Mouse (Mus musculus) neural tube, embryonic 15.5 days (tissue): ENCODE results near the gene A630023A22Rik. TPM values are rescaled to one million over a fixed set of nuclear protein-coding genes. Genes with fewer than 3 reads are reported as not detected.

Experiments used
- ATAC-seq: fragments of 200-750 bp; cut with Nextera tagmentation; 2 replicates; pipeline ENCODE4 v1.8.0; 2017; ENCODE audit warnings: mild to moderate bottlenecking, moderate TSS enrichment, moderate library complexity; ENCODE audit not compliant: low FRiP score
- H3K27ac ChIP-seq: fragments of 300-500 bp; sonication (generic); replicated peaks from 2 replicates; pipeline ENCODE4 v1.5.1; 2015; ENCODE audit warnings: mild to moderate bottlenecking, inconsistent platforms
- H3K27me3 ChIP-seq: fragments of 300-500 bp; sonication (generic); replicated peaks from 2 replicates; pipeline ENCODE4 v1.6.1; 2015; ENCODE audit warnings: inconsistent platforms
- H3K36me3 ChIP-seq: fragments of 300-500 bp; sonication (generic); 2 replicates; pipeline ENCODE4 v1.6.1; 2015; ENCODE audit warnings: inconsistent platforms
- H3K4me1 ChIP-seq: fragments of 300-500 bp; sonication (generic); 2 replicates; pipeline ENCODE4 v1.6.1; 2015; ENCODE audit warnings: inconsistent platforms
- H3K4me2 ChIP-seq: fragments of 300-500 bp; sonication (generic); 2 replicates; pipeline ENCODE4 v1.6.1; 2015; ENCODE audit warnings: inconsistent platforms, mild to moderate bottlenecking, moderate library complexity
- H3K4me3 ChIP-seq: fragments of 300-500 bp; sonication (generic); replicated peaks from 2 replicates; pipeline ENCODE4 v1.5.1; 2015; ENCODE audit warnings: mild to moderate bottlenecking, inconsistent platforms
- H3K9ac ChIP-seq: fragments of 300-500 bp; sonication (generic); replicated peaks from 2 replicates; pipeline ENCODE4 v1.6.1; 2015; ENCODE audit warnings: mild to moderate bottlenecking, inconsistent platforms
- H3K9me3 ChIP-seq: fragments of 300-500 bp; sonication (generic); replicated peaks from 2 replicates; pipeline ENCODE4 v1.6.1; 2016; ENCODE audit warnings: inconsistent platforms
- WGBS: fragments of 180-500 bp; shearing (Covaris S2); methylation state at CpG from one replicate; pipeline ENCODE4 v1.1.7; 2015; ENCODE audit warnings: mixed read lengths; 5-methylcytosine and 5-hydroxymethylcytosine counted together
- polyA plus RNA-seq: library from polyadenylated mRNA; unstranded; fragments of >200 nt; fragmentation: Nextera tagmentation; extraction: Ambion mirVana; gene quantifications from 2 replicates; pipeline ENCODE4 v1.2.1, GENCODE M21; 2015

Gene A630023A22Rik
- polyA plus RNA-seq, 1 experiment from 2014 or later = 0.49 TPM

GRCm38 (mm10) chr14:34080321-34080997, 22.1 kb downstream of the A630023A22Rik start:
- Histone ChIP-seq H3K9me3 (no peaks in the 10 kb centered on the region), H3K4me3 (no peak overlapping the region), H3K27ac (no peak overlapping the region), H3K36me3 (no peaks in the 10 kb centered on the region), H3K4me2 (no peak overlapping the region), H3K9ac (no peak overlapping the region), H3K27me3 (no peaks in the 10 kb centered on the region), H3K4me1 (0 out of 2 replicates have a peak, but pooled peaks cover 2% of the 10 kb centered on the region)
- peak; percentile 89; the same call in 1 of the 2 replicates for ATAC-seq
- WGBS = 11% methylated on average over 11 of the region's 11 CpGs

GRCm38 (mm10) chr14:34078293-34078692, 24.3 kb downstream of the A630023A22Rik start:
- Histone ChIP-seq H3K36me3 (no peaks in the 10 kb centered on the region), H3K4me1 (0 out of 2 replicates have a peak, but pooled peaks cover 2% of the 10 kb centered on the region), H3K4me2 (no peak overlapping the region), H3K9ac (no peak overlapping the region), H3K27ac (no peak overlapping the region), H3K9me3 (no peaks in the 10 kb centered on the region), H3K4me3 (no peak overlapping the region), H3K27me3 (no peaks in the 10 kb centered on the region)
- WGBS = 68% methylated on average over 4 of the region's 4 CpGs
- no peak for ATAC-seq

- 69% methylated on average over 5 of the region's 5 CpGs for WGBS
- H3K27ac ChIP-seq = no peak overlapping the region
- H3K9me3 ChIP-seq = no peaks in the 10 kb centered on the region
- no peak for ATAC-seq
- H3K4me1 ChIP-seq = 0 out of 2 replicates have a peak, but pooled peaks cover 2% of the 10 kb centered on the region
- no peak overlapping the region for H3K9ac ChIP-seq
- no peak overlapping the region for H3K4me2 ChIP-seq
- no peaks in the 10 kb centered on the region for H3K36me3 ChIP-seq
- H3K27me3 ChIP-seq = no peaks in the 10 kb centered on the region
- no peak overlapping the region for H3K4me3 ChIP-seq
Measured at GRCm38 (mm10) chr14:34077222-34077621, 25.3 kb downstream of the A630023A22Rik start.

- WGBS = 28% methylated on average over 4 of the region's 4 CpGs
- no peak overlapping the region for H3K27ac ChIP-seq
- H3K27me3 ChIP-seq = no peaks in the 10 kb centered on the region
- no peaks in the 10 kb centered on the region for H3K36me3 ChIP-seq
- ATAC-seq = no peak
- no peaks in the 10 kb centered on the region for H3K4me1 ChIP-seq
- H3K4me2 ChIP-seq = no peak overlapping the region
- no peak overlapping the region for H3K9ac ChIP-seq
- no peaks in the 10 kb centered on the region for H3K9me3 ChIP-seq
- no peak overlapping the region for H3K4me3 ChIP-seq
Measured at GRCm38 (mm10) chr14:34075346-34075745, 27.2 kb downstream of the A630023A22Rik start.

GRCm38 (mm10) chr14:34071665-34072064, 30.9 kb downstream of the A630023A22Rik start:
- Histone ChIP-seq H3K4me1 (no peaks in the 10 kb centered on the region), H3K4me2 (no peak overlapping the region), H3K9me3 (no peaks in the 10 kb centered on the region), H3K4me3 (no peak overlapping the region), H3K36me3 (no peaks in the 10 kb centered on the region), H3K27me3 (no peaks in the 10 kb centered on the region), H3K9ac (no peak overlapping the region), H3K27ac (no peak overlapping the region)
- ATAC-seq = no peak
- WGBS = 67% methylated on average over 6 of the region's 6 CpGs

GRCm38 (mm10) chr14:34052516-34052915, 50.0 kb downstream of the A630023A22Rik start, which contains the start of gene Antxrl:
Gene Antxrl (plus strand): TSS chr14:34052707.
- ATAC-seq = no peak
- 90% methylated on average over 6 of the region's 6 CpGs for WGBS
- H3K4me2 ChIP-seq = no peak within 1 kb of the TSS
- H3K4me3 ChIP-seq = no peak within 1 kb of the TSS
- no peaks in the 10 kb centered on the region for H3K9me3 ChIP-seq
- H3K36me3 ChIP-seq = no peaks in the 10 kb centered on the region
- no peaks in the 10 kb centered on the region for H3K27me3 ChIP-seq
- no peak within 1 kb of the TSS for H3K9ac ChIP-seq
- no peaks in the 10 kb centered on the region for H3K4me1 ChIP-seq
- no peak within 1 kb of the TSS for H3K27ac ChIP-seq

GRCm38 (mm10) chr14:34050101-34050779, 52.3 kb downstream of the A630023A22Rik start:
- Histone ChIP-seq H3K4me2 (no peak overlapping the region), H3K27ac (no peak overlapping the region), H3K27me3 (no peaks in the 10 kb centered on the region), H3K4me1 (no peaks in the 10 kb centered on the region), H3K4me3 (no peak overlapping the region), H3K36me3 (no peaks in the 10 kb centered on the region), H3K9me3 (no peaks in the 10 kb centered on the region), H3K9ac (no peak overlapping the region)
- 79% methylated on average over 5 of the region's 5 CpGs for WGBS
- no peak for ATAC-seq

- Histone ChIP-seq H3K4me2 (no peak overlapping the region), H3K27ac (no peak overlapping the region), H3K9me3 (no peaks in the 10 kb centered on the region), H3K27me3 (no peaks in the 10 kb centered on the region), H3K9ac (no peak overlapping the region), H3K4me1 (no peaks in the 10 kb centered on the region), H3K36me3 (no peaks in the 10 kb centered on the region), H3K4me3 (no peak overlapping the region)
- ATAC-seq = no peak
- WGBS = 84% methylated on average over 3 of the region's 3 CpGs
Measured at GRCm38 (mm10) chr14:34043341-34043740, 59.2 kb downstream of the A630023A22Rik start.

- no peak for ATAC-seq
- no peaks in the 10 kb centered on the region for H3K4me1 ChIP-seq
- H3K9ac ChIP-seq = no peak overlapping the region
- H3K4me3 ChIP-seq = no peak overlapping the region
- H3K36me3 ChIP-seq = no peaks in the 10 kb centered on the region
- no peaks in the 10 kb centered on the region for H3K9me3 ChIP-seq
- no peaks in the 10 kb centered on the region for H3K27me3 ChIP-seq
- H3K27ac ChIP-seq = no peak overlapping the region
- 87% methylated on average over 4 of the region's 4 CpGs for WGBS
- no peak overlapping the region for H3K4me2 ChIP-seq
Measured at GRCm38 (mm10) chr14:34041241-34041640, 61.3 kb downstream of the A630023A22Rik start.

- H3K4me1 ChIP-seq = no peaks in the 10 kb centered on the region
- H3K4me2 ChIP-seq = no peak overlapping the region
- H3K4me3 ChIP-seq = no peak overlapping the region
- no peaks in the 10 kb centered on the region for H3K9me3 ChIP-seq
- no peak overlapping the region for H3K9ac ChIP-seq
- no peaks in the 10 kb centered on the region for H3K36me3 ChIP-seq
- no peaks in the 10 kb centered on the region for H3K27me3 ChIP-seq
- H3K27ac ChIP-seq = no peak overlapping the region
- 90% methylated on average over 8 of the region's 8 CpGs for WGBS
- no peak for ATAC-seq
Measured at GRCm38 (mm10) chr14:34033841-34034610, 68.5 kb downstream of the A630023A22Rik start.

GRCm38 (mm10) chr14:34026710-34027109, 75.8 kb downstream of the A630023A22Rik start:
- WGBS = 76% methylated on average over 2 of the region's 2 CpGs
- Histone ChIP-seq H3K9ac (no peak overlapping the region), H3K4me3 (no peak overlapping the region), H3K4me1 (no peaks in the 10 kb centered on the region), H3K4me2 (no peak overlapping the region), H3K36me3 (no peaks in the 10 kb centered on the region), H3K9me3 (peaks cover 5% of the 10 kb centered on the region; the same call in 1 of the 2 replicates), H3K27me3 (no peaks in the 10 kb centered on the region), H3K27ac (no peak overlapping the region)
- no peak for ATAC-seq
